ENCODE assay signal across 9 mouse cellular contexts in the genomic region with DNA sequence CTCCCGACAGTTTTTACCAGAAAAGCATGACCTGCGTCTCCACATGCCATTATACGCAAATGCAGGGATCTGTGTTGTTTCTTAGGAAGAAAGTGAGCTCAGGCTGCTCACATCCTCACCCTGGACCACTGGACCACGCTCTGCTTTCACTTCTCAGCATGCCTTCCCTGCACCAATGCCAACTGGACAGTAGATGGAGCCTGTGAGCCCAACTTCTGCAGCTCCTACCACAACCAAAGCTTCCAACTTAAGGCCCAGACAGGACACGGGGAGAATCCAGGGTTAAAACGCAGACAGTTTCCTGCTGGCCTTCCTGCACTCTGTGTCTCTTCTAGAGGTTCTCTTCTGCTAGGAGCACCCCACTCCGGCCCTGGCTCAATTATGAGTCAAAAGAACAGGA.
DNase-seq lines count a peak whose midpoint lies in the region; ATAC-seq and TF ChIP-seq lines count a peak whose summit lies in the region.
"Had no signal": no experiment of that assay in that cellular context is flagged by ENCODE, and none has a peak within 500 bp of the region (broad histone marks: within the 10 kb centered on the region; RNA-seq: fewer than 3 reads in every experiment).

No protein-coding gene starts in this region.

- peak; percentile 92 for TF ChIP-seq CTCF in midbrain, postnatal 0 days (IDR thresholded peaks at IDR 0.05)

- DNase-seq in liver = peak; percentile 52
- DNase-seq in cerebellum, postnatal 25 days = peak; percentile 67 to 79
- DNase-seq in frontal cortex, postnatal 25 days (ENCODE audit: low spot score in 2 of 2) = peak; percentile 52 to 61
- DNase-seq in left cerebral cortex, postnatal 25 days (ENCODE audit: low spot score in 2 of 2) = peak; percentile 69 to 79
- peak; percentile 81 for DNase-seq in midbrain, postnatal 0 days (ENCODE audit: low spot score)
- DNase-seq in spleen, adult 18-20 months = peak; percentile 24 to 52

- intact Hi-C loops in left cerebral cortex, postnatal 25 days (cut with DNase I) = loop anchor here (2.0 kb wide), 1 partner anchor 94 kb away; no protein-coding TSS in a partner anchor

- peaks cover 4% of the 10 kb centered on the region; the same call in 1 of the 2 replicates for H3K9me3 ChIP-seq in liver, embryonic 12.5 days (replicated peaks)
- no peaks in the 10 kb centered on the region for H3K9me3 ChIP-seq in intestine, embryonic 15.5 days
- H3K9me3 ChIP-seq in midbrain, postnatal 0 days (ENCODE audit: low read length) = no peaks in the 10 kb centered on the region
- H3K9me3 ChIP-seq: stomach, embryonic 15.5 days had no signal

- H3K4me2 ChIP-seq in liver, embryonic 12.5 days = no peak overlapping the region
- no peak overlapping the region for H3K4me2 ChIP-seq in intestine, embryonic 15.5 days (replicated peaks)
- H3K4me2 ChIP-seq in midbrain, postnatal 0 days (ENCODE audit: low read depth, low read length, poor library complexity, severe bottlenecking) = no peak overlapping the region

- WGBS in liver, embryonic 12.5 days (ENCODE audit: insufficient replicate concordance) = 6% methylated on average over 7 of the region's 7 CpGs
- 8% methylated on average over 7 of the region's 7 CpGs for WGBS in intestine, embryonic 15.5 days
- WGBS in midbrain, postnatal 0 days = 11% methylated on average over 7 of the region's 7 CpGs

- H3K27me3 ChIP-seq in liver, embryonic 12.5 days (replicated peaks) = peaks cover 32% of the 10 kb centered on the region; the same call in 1 of the 2 replicates
- H3K27me3 ChIP-seq in intestine, embryonic 15.5 days (replicated peaks) = no peaks in the 10 kb centered on the region
- no peaks in the 10 kb centered on the region for H3K27me3 ChIP-seq in midbrain, postnatal 0 days (ENCODE audit: insufficient read depth, low read length)
- H3K27me3 ChIP-seq: stomach, embryonic 15.5 days had no signal

- no peaks in the 10 kb centered on the region for H3K36me3 ChIP-seq in liver, embryonic 12.5 days
- no peaks in the 10 kb centered on the region for H3K36me3 ChIP-seq in intestine, embryonic 15.5 days
- no peaks in the 10 kb centered on the region for H3K36me3 ChIP-seq in midbrain, postnatal 0 days (ENCODE audit: insufficient read depth, low read length)
- H3K36me3 ChIP-seq: stomach, embryonic 15.5 days had no signal

- no peak overlapping the region for H3K27ac ChIP-seq in liver, embryonic 12.5 days
- H3K27ac ChIP-seq in intestine, embryonic 15.5 days = no peak overlapping the region
- H3K27ac ChIP-seq in midbrain, postnatal 0 days (ENCODE audit: low read depth, low read length) = no peak overlapping the region
- H3K27ac ChIP-seq: stomach, embryonic 15.5 days had no signal

- peaks cover 8% of the 10 kb centered on the region; the same call in 1 of the 2 replicates for H3K4me1 ChIP-seq in liver, embryonic 12.5 days
- H3K4me1 ChIP-seq in intestine, embryonic 15.5 days (replicated peaks) = peaks cover 4% of the 10 kb centered on the region; the same call in 1 of the 2 replicates
- H3K4me1 ChIP-seq in midbrain, postnatal 0 days (ENCODE audit: insufficient read depth, low read length) = no peaks in the 10 kb centered on the region

- H3K9ac ChIP-seq in liver, embryonic 12.5 days = no peak overlapping the region
- no peak overlapping the region for H3K9ac ChIP-seq in intestine, embryonic 15.5 days
- no peak overlapping the region for H3K9ac ChIP-seq in midbrain, postnatal 0 days (replicated peaks; ENCODE audit: low read length, poor library complexity, severe bottlenecking)
- H3K9ac ChIP-seq: stomach, embryonic 15.5 days had no signal

- ATAC-seq in liver, embryonic 12.5 days = no peak
- peak; percentile 62 for ATAC-seq in intestine, embryonic 15.5 days
- ATAC-seq in midbrain, postnatal 0 days (ENCODE audit: low FRiP score) = no peak

- no peak overlapping the region for H3K4me3 ChIP-seq in liver, embryonic 12.5 days
- no peak overlapping the region for H3K4me3 ChIP-seq in intestine, embryonic 15.5 days (replicated peaks)
- no peak overlapping the region for H3K4me3 ChIP-seq in midbrain, postnatal 0 days (ENCODE audit: low read depth, low read length)
- H3K4me3 ChIP-seq: stomach, embryonic 15.5 days had no signal
